Mouse (Mus musculus) liver, embryonic 14.5 days (tissue): ENCODE measurements around the gene Ssh3.

Experiments used
- CTCF ChIP-seq: IDR thresholded peaks from 2 replicates; pipeline ENCODE4 v1.5.1; 2016; ENCODE audit warnings: antibody characterized with exemption, low read depth, control low read depth
- EP300 ChIP-seq: IDR thresholded peaks from 2 replicates; pipeline ENCODE4 v1.6.1; 2016; ENCODE audit warnings: antibody characterized with exemption, low read depth

DNA sequence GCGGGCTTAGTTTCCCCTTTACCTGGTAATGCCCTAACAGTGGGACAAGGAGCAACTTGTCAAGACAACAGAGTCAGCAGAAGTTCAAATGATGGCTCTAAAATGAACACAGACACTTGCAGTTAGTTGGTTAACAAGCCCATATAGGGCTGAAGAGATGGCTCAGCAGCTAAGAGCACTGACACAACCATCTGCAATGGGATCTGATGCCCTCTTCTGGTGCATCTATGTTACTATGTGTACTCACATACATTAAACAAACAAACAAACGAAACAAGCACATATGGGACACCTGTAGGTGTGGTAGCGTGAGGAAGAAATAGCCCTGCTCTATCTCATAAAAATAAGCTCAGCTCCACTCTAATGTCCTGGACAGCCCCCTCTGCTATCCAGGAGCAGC, 26.6 kb downstream of the Ssh3 start:
- TF ChIP-seq CTCF = peak; percentile 44
- TF ChIP-seq EP300 = no peak
